Mouse (Mus musculus) ovary, adult 18-20 months (tissue): ENCODE measurements around the gene E2f4.
A peak's percentile ranks its signal among the peaks of the same experiment; 100 is the strongest.
"Not testable (repeated sequence)": the region's sequence is repeated elsewhere in the genome, so short reads cannot be mapped to it uniquely, and the experiment has no call there.

Experiments used
- DNase-seq: peaks from one replicate; pipeline ENCODE4 v3.0.0; 2022; ENCODE audit warnings: low spot score, mixed read lengths

The E2f4 gene

DNA sequence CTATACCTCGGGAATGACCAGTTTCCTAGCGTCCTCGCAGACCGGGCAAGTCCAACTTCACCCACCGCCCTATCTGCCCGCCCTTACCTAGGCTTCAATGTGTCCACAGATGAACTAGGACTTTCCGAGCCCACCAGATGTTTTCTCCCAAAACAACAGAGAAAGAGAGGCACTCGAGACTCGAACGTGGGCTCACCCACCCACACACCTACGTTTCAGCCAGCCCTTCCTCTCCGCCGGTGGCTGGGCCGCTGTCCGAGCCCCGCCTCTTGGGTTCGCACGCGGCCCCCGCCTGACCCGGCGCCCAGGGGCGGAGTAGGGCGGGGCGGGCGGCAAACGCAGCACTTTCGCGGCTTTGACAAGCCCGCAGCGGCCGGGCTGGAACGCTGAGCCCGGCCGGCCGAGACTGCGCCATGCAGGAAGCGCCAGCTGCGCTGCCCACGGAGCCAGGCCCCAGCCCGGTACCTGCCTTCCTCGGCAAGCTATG is 28.0 kb upstream of the E2f4 start, which contains the start of gene Hsf4:
Hsf4 (plus strand) TSS at position 341 of the 487 bp plus-strand sequence.
- peak; percentile 59 for DNase-seq

- DNase-seq: no peak
These were observed 27.2 kb upstream of the E2f4 start for GRCm38 (mm10) chr8:105270101-105270915.

GRCm38 (mm10) chr8:105270916-105271186 is 26.6 kb upstream of the E2f4 start:
- DNase-seq: no peak

DNA sequence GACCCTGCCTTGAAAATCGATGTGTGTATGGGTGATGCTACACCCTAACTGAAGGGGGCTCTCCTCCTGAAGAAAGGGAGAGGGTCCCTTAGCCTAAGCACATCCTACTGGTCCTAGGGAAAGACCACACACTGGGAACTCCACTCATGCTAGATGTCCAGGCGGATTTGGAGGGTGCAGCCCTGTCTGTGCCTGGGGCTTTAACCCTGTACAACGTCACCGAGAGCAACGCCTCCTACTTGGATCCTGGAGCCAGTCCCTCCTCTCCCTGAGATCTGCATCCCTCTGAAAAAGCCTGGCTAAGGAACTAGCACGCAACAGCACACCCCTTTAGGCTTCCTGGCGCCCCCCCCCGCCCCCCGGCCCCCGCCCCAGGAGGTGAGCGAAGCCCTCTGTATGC is 22.1 kb upstream of the E2f4 start:
- DNase-seq: no peak

GRCm38 (mm10) chr8:105275840-105276239 is 21.6 kb upstream of the E2f4 start, which contains the start of gene Nol3:
Gene Nol3, plus strand, starts transcription at chr8:105276140.
- no peak for DNase-seq

- DNase-seq: no peak
These were observed 21.0 kb upstream of the E2f4 start for GRCm38 (mm10) chr8:105276292-105277120.

DNA sequence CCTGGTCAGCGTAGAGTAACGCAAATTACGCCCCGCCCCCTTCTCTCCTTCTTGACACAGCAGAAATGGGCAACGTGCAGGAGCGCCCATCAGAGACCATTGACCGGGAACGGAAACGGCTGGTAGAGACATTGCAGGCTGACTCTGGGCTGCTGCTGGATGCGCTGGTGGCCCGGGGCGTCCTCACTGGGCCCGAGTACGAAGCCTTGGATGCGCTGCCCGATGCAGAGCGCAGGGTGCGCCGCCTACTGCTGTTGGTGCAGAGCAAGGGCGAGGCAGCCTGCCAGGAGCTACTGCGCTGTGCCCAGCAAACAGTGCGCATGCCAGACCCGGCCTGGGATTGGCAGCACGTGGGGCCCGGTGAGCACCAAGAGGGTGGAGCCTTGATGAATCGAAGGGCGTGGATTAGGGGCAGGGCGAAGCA is 18.5 kb upstream of the E2f4 start:
- peak; percentile 81 for DNase-seq

DNA sequence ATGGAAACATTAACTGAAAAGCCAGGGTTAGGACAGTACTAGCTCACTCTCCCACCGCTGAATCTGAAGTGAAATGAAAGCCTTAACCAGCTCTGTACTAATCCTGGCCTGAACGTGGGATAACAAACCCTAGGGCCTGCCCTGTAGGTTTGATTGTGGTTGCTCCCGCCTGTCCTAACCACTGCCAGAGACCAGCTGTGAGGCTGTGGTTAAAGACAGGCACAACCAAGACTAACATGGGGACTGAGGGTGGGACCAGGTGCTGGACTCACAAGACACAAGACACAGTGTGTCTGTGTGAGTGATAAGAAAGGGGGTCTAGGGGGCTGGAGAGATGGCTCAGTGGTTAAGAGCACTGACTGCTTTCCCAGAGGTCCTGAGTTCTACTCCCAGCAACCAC is 16.9 kb upstream of the E2f4 start:
- no peak for DNase-seq

DNA sequence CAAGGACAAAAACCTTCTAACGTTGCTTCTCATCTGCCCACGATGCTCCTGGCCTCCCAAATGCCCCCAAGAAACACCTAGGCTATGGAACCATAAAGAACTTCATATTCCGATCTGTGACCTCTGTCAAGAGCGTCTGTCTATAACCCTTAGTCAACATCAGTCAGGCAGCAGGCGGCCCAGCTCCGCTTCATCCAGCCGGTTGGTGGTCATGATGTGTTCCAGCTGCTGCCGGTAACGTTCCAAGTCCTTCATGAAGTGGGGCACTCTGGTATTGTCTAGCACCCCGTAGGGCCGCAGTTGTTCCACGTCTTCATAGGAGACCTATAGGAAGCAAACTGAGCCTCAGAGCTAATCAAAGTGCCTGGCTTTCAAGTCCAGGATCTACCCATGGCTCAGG is 15.6 kb upstream of the E2f4 start:
- DNase-seq: no peak

DNA sequence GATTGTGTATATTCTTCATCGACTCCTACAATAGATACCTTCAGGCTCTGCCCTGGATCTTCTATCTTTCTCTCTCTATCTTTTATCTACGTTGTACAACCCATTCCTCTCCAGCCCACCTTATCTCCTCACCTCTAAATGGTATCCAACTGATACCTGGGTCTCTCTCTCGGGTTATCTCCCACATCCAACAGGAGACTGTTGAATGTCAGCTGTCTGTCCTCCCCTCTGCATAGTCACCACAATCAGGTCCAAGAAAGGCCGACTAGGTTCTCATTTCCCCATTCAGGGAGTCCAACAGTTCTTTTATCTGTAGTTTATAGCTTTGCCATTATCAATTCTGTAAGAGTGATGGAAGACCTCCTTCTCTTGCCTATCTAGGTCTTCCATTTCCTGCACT is 15.2 kb upstream of the E2f4 start:
- no peak for DNase-seq

- DNase-seq: no peak
These were observed 14.4 kb upstream of the E2f4 start for GRCm38 (mm10) chr8:105283074-105283473.

GRCm38 (mm10) chr8:105285514-105285913 is 11.9 kb upstream of the E2f4 start:
- no peak for DNase-seq

- no peak for DNase-seq
These were observed 10.6 kb upstream of the E2f4 start for GRCm38 (mm10) chr8:105286907-105287306.

DNA sequence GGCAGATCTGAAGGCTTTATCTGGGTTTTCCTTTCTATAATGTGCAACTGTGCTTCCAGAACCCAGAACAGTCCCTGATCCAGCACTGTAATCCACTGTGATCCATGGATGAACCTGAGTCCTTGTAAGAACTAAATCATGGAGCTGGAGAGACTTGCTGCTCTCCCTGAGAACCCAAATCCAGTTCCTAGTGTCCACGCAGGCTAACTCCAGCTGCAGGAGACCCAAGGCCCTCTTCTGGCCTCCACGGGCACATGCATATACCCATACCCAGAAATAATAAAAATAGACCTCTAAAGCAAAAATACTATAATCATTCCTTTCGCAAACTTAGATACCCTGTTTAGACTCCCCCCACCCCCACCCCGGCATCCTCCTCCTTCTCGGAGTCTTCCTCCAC is 9.2 kb upstream of the E2f4 start:
- no peak for DNase-seq

- peak; percentile 80 for DNase-seq
These were observed 8.3 kb upstream of the E2f4 start for GRCm38 (mm10) chr8:105288958-105289732.

- DNase-seq: no peak
These were observed 7.5 kb upstream of the E2f4 start, which contains the start of gene 4931428F04Rik for GRCm38 (mm10) chr8:105289805-105290460. Gene 4931428F04Rik, minus strand, starts transcription at chr8:105289864.

DNA sequence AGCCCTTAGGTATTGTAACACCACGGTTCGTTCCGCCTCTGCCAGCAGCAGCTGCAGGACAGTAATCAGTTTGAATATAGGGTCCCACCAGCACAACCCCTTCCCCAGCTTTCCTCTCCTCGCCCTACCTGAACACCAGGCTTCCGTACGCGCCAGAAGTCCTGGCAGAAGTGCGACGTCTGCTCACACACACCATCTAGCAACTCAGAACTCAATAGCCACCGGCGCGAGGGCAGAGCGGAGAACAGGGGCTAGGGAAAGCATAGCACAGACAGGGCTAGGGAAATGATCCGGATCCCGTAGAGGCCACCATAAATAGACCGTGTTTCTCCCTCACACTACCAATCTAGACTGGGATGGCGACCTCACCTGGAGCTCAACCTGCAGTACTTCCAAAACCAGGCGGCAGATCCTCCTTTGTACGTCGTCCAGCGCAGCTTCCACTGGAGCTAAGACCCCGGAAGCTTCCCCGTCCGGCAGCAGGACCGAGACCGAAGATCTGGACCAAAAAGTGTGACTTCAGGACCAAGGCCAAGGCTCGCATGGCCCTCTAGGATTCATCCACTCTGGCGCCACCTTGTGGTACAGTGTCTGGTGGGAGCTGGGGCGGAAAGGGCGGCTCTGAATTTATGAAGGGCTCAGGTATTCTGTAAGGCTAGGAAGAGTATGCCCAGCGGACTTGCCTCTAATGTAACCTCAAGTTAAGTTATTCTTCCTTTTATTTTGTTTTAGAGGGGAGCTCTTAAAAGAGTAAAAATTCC is 6.7 kb upstream of the E2f4 start:
- peak; percentile 65 for DNase-seq

DNA sequence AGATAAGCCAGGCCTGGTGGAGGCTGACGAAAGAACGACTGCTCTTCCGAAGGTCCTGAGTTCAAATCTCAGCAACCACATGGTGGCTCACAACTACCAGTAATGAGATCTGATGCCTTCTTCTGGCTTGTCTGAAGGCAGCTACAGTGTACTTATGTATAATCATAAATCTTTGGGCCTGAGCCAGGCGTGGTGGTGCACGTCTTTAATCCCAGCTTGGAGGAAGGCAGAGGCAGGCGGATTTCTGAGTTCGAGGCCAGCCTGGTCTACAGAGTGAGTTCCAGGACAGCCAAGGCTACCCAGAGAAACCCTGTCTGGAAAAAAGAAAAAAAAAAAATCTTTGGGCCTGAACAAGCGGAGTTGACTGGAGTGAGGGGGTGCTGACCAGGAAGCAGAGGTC is 6.1 kb upstream of the E2f4 start:
- not testable (repeated sequence) for DNase-seq

GRCm38 (mm10) chr8:105291802-105292201 is 5.7 kb upstream of the E2f4 start:
- DNase-seq: not testable (repeated sequence)

DNA sequence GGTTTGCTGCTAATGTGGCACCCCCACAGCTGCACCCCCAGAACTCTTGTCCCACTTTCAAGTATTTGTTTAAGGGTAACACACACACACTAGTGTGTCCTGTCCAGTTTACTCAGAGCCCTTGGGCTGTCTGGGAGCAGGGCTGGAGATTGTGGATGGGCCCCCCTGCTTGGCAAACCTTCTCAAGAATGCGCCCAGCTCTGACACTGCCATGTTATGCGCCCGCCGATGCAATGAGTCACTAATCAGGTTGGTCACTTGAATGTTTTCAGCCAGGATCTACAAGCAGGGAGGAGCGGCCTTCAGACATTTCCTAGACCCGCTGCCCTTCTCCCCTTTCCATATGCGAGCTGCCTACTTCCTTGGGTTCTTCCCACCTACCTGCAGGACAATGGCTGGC is 5.0 kb upstream of the E2f4 start:
- DNase-seq: no peak

DNA sequence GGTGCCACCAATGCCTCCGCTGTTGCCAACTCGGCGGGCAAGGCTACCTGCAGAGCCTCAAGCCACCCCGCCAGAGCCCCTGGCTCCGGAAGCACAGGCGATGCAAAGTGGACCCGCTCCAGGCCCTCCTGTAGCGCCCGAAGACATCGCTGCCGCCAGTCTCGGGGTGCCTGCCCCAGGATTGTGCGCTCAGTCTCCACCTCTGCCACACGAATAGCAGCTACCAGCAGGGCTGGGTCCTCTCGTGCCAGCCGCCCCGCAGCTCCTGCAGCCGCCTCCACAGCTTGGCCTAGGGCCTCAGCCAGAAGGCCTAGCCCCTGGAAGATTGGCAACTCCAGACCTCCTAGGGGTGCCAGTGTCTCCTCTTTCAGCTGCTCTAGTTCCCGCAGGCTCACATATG is 4.1 kb upstream of the E2f4 start:
- no peak for DNase-seq
